Mouse (Mus musculus): ENCODE data around the gene Serinc3.

GRCm38 (mm10) chr2:163691846-163692605 is 47.1 kb upstream of the Serinc3 start:
- no peak for TF ChIP-seq POLR2A (IDR thresholded peaks at IDR 0.05; ENCODE audit: borderline replicate concordance, extremely low read depth, insufficient read depth, insufficient read length, poor library complexity, severe bottlenecking)
- TF ChIP-seq CTCF (IDR thresholded peaks at IDR 0.05; ENCODE audit: borderline replicate concordance, extremely low read depth, insufficient read depth, insufficient read length) = no peak

All from brain, embryonic 14.5 days (tissue).